Mouse (Mus musculus): ENCODE data around the gene Gm10135.

The Gm10135 gene

DNA sequence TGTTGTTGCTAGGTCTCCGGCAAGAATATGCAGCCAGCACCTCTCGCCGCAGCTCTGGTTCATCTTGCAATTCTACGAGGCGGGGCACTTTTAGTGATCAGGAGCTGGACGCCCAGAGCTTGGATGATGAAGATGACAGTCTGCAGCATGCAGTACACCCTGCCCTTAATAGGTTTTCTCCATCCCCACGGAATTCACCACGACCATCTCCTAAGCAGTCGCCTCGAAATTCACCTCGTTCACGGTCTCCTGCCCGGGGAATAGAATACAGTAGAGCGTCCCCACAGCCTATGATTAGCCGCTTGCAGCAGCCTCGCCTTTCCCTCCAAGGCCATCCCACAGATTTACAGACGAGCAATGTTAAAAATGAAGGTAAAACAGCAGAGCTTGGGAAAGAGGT is 17.2 kb downstream of the Gm10135 start:
- no peak for DNase-seq

DNA sequence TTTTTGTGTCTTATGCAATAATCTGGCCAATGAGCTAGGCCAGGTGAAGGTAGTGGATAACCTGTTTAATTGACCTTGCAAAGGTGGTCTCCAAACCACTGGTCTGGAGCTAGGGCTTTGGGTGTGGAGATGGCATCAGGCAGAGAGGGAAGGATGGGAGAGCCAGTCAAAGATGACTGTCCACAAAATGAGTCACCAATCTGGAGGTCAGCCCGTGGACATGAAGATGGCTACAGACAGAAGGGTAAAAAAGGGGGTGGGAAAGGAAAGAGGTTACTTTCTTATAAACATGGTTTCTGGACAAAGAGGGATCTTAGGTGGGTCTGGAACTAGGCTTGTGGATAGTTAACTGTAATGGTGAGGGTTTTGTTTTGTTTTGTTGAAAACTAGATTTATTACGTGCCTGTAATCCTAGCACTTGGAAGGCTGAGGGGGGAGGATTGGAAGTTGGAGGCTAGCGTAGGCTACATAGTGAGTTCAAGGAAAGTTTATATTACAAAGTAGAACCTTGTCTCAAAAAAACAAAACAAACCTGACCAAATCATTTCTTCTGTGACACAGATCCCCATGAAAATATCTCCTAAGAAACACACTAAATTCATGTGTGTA is 20.4 kb downstream of the Gm10135 start:
- no peak for DNase-seq

DNA sequence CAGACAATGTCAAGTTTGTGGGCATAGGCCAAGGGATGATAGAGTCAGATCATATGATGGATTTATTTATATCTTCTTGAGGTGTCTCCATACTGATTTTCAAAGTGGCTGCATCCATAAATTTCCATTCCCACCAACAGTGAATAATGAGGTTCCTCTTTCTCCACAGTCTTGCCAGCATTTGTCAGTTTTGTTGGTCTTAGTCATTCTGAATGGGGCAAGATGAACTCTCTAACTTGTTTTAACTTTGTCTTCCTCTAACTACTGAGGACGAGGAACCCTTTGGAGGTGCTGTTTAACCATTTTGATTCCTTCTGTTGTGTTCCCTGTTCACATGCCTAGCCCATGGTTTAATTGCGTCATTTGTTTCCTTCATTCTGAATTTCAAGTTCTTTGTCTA is 24.2 kb downstream of the Gm10135 start:
- no peak for DNase-seq

GRCm38 (mm10) chr5:72948136-72948535 is 26.4 kb downstream of the Gm10135 start:
- DNase-seq: no peak

GRCm38 (mm10) chr5:72940906-72941432 is 33.5 kb downstream of the Gm10135 start:
- no peak for DNase-seq

DNA sequence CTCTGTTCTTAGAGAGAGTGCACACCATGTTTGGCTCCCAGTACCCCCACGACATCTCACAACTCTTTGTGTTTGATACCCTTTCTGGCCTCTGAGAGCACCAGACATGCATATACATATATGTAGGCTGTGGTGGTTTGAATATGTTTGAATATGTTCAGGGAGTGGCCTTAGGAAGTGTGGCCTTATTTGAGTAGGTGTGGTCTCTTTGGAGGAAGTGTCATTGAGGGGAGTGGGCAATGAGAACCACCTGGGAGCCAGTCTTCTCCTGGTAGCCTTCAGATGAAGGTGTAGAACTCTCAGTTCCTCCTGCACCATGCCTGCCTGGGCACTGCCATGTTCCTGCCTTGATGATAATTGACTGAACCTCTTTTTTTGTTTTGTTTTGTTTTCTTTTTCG is 35.2 kb downstream of the Gm10135 start:
- no peak for DNase-seq

- peak; percentile 31 to 50 for DNase-seq
Measured at GRCm38 (mm10) chr5:72938421-72938820, 36.1 kb downstream of the Gm10135 start.

DNA sequence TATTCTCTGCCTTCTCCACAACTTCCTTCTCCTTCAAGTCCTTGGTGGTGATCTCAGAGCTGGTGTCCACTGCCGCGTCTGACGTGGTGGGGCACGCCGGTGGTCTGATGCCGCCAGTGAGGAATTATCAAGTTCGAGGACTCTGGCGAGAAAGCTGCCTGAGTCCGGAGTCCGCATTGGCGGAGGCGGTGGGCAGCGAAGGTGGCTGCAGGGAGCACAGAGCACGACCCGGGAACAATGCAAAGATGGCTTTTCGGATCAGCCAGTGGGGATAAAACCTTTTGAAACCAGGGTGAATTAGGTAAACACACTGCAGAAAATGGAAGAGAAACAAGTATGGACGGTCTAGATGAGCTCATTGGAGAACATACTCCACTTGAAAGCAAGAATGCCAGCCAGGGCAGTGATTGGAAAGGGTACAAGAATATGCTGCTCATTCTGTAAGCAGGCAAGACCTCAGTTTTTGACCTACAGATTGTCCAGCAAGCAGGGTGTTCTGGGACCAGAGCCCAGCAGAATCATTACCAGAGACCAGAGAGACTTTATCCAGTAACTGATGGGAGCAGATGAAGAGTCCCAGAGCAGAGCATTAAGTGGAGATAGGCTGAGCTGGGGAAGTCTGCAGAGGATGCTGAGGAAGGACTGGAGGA is 41.4 kb downstream of the Gm10135 start:
- no peak for DNase-seq

- DNase-seq: no peak
Measured at GRCm38 (mm10) chr5:72927074-72927473, 47.4 kb downstream of the Gm10135 start.

- no peak for DNase-seq
Measured at GRCm38 (mm10) chr5:72922796-72923195, 51.7 kb downstream of the Gm10135 start.

DNA sequence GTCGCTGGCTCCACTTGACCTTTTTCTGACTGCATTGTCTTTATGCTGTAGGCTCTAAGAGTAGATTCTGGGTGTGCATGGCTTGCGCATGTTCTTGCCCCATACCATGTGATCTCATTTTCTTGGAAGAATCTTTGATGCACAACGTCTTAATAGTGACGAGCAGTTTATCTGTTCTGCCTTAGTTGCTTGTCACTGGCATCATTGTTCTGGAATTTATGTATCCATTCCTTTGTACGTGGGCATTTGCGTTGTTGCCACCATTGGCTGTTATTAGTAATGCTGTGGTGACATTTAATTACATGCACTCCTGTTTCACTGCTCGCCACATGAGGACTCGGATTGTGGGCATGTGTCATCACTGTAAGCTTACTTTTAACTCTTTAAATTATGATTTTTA is 53.3 kb downstream of the Gm10135 start:
- no peak for DNase-seq

DNA sequence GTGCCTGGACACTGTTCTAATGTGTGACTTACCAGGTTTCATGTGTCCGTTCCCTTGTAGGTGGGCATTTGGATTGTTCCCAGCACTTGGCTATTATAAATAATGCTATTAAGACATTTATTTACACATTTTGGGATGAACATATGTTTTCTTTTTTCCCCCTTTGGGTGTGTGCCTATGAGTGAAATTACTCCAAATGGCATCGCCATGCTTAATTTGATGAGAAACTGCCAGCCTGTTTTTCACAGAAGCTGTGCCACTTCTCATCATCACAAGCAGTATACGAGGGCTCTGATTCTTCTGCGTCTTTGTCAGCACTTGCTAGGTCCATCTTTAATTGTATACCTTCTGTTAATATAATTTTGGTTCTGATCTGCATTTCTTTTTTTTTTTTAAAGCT is 54.1 kb downstream of the Gm10135 start:
- DNase-seq: no peak

- no peak for DNase-seq
Measured at GRCm38 (mm10) chr5:72916851-72917250, 57.7 kb downstream of the Gm10135 start.

DNA sequence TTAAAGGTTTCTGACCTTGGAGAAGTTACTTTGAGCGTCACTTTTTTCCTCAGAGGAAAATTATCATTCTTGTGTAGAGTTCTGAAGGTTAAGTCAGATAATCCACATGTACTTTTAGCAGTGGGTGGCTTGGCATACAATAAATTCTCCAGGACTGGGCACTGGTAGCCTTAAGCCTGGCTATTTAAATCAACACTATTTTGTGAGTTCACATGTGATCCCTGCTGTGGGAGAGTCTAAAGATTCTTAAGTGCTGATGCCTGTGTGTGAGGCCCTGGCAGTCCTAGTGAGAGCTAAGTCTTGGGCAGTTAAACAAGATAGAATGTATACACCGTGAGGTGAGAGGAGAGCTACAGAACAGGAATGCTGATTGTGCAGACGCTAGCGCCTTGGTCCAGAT is 58.5 kb downstream of the Gm10135 start:
- DNase-seq: no peak
